Mouse (Mus musculus): ENCODE measurements at regions not wholly inside any gene's neighbourhood (a gene's known extent, or its start where the extent isn't known, plus 50 kb on each side); places are given as distances from the start of the nearest gene placed in this dataset.

GRCm38 (mm10) chr5:13951346-13951745 is 73.7 kb upstream of the Sema3e start:
- TF ChIP-seq POLR2A (IDR thresholded peaks at IDR 0.05; ENCODE audit: insufficient read depth, low read depth, low read length) (no peak), EP300 (IDR thresholded peaks at IDR 0.05; ENCODE audit: insufficient read depth, low read depth, low read length) (no peak)

All from heart, adult 2 months (tissue).